Mouse (Mus musculus) limb, embryonic 10.5 days (tissue): Measurements from ENCODE around the gene Wdr48. TPM values are rescaled to one million over a fixed set of nuclear protein-coding genes. Genes with fewer than 3 reads are reported as not detected.

ENCODE experiments used
- DNase-seq: peaks from one replicate; pipeline ENCODE4 v3.0.0-alpha.2; 2017; ENCODE audit warnings: low spot score
- H3K27ac ChIP-seq: fragments of 300-500 bp; sonication (generic); 2 replicates; pipeline ENCODE4 v1.5.1; 2016; ENCODE audit warnings: mild to moderate bottlenecking
- H3K27me3 ChIP-seq: fragments of 300-500 bp; sonication (generic); 2 replicates; pipeline ENCODE4 v1.6.1; 2016; ENCODE audit warnings: low read depth, mild to moderate bottlenecking; ENCODE audit not compliant: poor library complexity, severe bottlenecking
- H3K36me3 ChIP-seq: fragments of 300-500 bp; sonication (generic); 2 replicates; pipeline ENCODE4 v1.6.1; 2016; ENCODE audit warnings: mild to moderate bottlenecking, moderate library complexity
- H3K4me1 ChIP-seq: fragments of 300-500 bp; sonication (generic); 2 replicates; pipeline ENCODE4 v1.6.1; 2016
- H3K4me3 ChIP-seq: fragments of 300-500 bp; sonication (generic); 2 replicates; pipeline ENCODE4 v1.5.1; 2016; ENCODE audit warnings: mild to moderate bottlenecking, moderate library complexity
- H3K9me3 ChIP-seq: fragments of 300-500 bp; sonication (generic); replicated peaks from 2 replicates; pipeline ENCODE4 v1.6.1; 2016; ENCODE audit warnings: mild to moderate bottlenecking
- WGBS: fragments of 180-500 bp; shearing (Covaris S2); methylation state at CpG from one replicate; pipeline ENCODE4 v1.1.7; 2016; 5-methylcytosine and 5-hydroxymethylcytosine counted together
- polyA plus RNA-seq: library from polyadenylated mRNA; unstranded; fragments of >200 nt; fragmentation: Nextera tagmentation; extraction: Ambion mirVana; gene quantifications from 2 replicates; pipeline ENCODE4 v1.2.1, GENCODE M21; 2016

Gene Wdr48
- polyA plus RNA-seq = 66.0 and 71.8 TPM in 2 replicates

DNA sequence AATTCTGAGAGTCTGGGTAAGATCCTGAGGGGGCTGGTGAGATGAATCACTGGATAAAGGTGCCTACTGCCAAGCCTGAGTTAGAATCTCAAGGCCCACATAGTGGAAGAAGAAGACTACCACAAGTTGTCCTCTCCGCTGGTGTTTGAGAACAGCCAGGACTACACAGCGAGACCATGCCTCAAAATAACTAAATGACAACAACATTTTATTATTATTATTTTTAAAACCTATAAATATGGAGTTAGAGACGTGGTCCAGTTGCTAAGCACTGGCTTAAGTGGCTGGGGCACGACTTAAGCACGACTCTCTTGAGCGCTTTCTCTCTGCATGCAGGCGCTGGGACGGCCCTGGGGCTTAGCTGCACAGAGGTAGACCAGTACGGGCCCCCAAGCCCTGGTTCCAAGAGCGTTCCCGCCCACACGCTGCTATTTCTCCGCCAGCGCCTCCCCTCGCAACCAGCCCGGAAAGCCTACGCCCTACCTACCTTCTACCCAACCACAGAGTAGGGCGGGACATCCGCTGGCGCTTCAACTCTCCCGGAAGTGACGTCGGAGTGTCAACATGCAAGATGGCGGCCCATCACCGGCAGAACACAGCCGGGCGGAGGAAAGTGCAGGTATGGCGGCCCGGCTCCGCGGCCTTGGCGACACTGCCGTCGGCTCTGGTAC is at the start of gene Wdr48:
Gene Wdr48, plus strand, starts transcription at position 540 of the 671 bp plus-strand sequence.
- DNase-seq = peak; percentile 98
- no peaks in the 10 kb centered on the region for H3K27me3 ChIP-seq
- H3K27ac ChIP-seq = peak within 1 kb of the TSS; percentile 95
- peaks cover 24% of the 10 kb centered on the region for H3K4me1 ChIP-seq
- WGBS = 4% methylated on average over 34 of the region's 34 CpGs
- peak within 1 kb of the TSS; percentile 99 for H3K4me3 ChIP-seq
- H3K9me3 ChIP-seq = no peaks in the 10 kb centered on the region
- 0 out of 2 replicates have a peak, but pooled peaks cover 2% of the 10 kb centered on the region for H3K36me3 ChIP-seq

DNA sequence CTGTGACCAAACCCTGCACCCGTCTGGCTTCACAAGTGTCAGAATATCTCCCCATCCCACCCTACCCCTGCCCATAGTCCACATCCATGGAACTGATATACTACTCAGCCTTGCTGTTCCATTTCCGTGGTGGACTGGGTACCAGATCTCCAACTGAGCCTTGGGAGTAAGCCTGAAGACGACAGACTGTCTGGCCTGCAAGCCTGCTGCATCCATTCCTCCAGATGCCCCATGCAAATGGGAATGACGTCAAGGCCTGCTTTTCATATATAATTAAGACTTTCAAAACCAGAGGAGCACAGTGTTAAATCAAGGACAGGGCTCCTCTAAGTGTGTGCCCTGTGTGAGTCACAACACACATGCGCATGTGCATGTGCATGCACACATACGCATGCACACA is 47.5 kb upstream of the Wdr48 start:
- Histone ChIP-seq H3K4me3 (no peak overlapping the region), H3K4me1 (peaks cover 65% of the 10 kb centered on the region), H3K27me3 (no peaks in the 10 kb centered on the region), H3K27ac (peak overlapping the region; percentile 81), H3K36me3 (no peaks in the 10 kb centered on the region), H3K9me3 (no peaks in the 10 kb centered on the region)
- WGBS = 80% methylated on average over 6 of the region's 6 CpGs
- no peak for DNase-seq

DNA sequence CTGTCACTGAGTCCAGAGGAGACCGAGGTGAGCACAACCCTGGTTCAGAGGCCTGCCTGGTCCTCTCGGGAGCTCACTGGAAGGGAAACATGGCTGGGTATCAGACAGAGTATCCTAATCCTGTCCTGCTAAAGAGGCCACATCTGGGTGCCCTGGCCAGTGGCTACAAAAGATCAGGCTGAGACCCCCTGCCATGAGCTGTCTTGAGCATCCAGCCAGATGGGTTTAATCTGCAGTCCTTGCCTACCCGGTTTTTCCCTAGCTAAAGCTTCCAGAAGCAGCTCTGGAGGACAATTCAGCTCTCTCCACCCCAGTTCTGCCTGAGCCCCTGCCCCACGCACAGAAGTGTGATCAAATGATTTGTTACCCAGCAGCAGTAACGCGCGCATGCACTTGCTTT is 46.0 kb upstream of the Wdr48 start:
- H3K27me3 ChIP-seq = no peaks in the 10 kb centered on the region
- WGBS = 42% methylated on average over 7 of the region's 7 CpGs
- DNase-seq = no peak
- no peaks in the 10 kb centered on the region for H3K36me3 ChIP-seq
- peaks cover 50% of the 10 kb centered on the region for H3K4me1 ChIP-seq
- no peak overlapping the region for H3K4me3 ChIP-seq
- no peaks in the 10 kb centered on the region for H3K9me3 ChIP-seq
- no peak overlapping the region for H3K27ac ChIP-seq

DNA sequence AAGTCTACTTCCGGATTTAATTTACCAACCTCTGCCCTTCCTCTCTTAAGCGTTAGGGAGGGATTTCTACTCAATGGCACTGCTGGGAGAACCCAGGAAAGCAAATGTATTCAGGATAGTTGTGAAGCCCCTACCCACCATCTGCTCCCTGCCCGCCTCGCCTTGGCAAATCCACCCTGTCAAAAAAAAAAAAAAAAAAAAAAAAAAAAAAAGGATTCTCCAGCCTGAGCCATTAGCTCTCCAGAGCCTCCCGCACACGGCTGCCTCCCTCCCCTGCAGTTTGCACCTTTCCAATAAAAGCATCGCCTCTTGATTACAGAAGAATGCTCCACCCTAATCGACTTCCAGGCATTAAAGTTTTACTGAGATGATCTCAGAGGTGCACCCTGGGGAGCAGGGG is 45.5 kb upstream of the Wdr48 start:
- H3K36me3 ChIP-seq = no peaks in the 10 kb centered on the region
- H3K4me3 ChIP-seq = no peak overlapping the region
- H3K9me3 ChIP-seq = no peaks in the 10 kb centered on the region
- H3K27me3 ChIP-seq = no peaks in the 10 kb centered on the region
- peak overlapping the region; percentile 39; the same call in 1 of the 2 replicates for H3K27ac ChIP-seq
- H3K4me1 ChIP-seq = peaks cover 45% of the 10 kb centered on the region
- no peak for DNase-seq
- WGBS = 17% methylated on average over 8 of the region's 8 CpGs

DNA sequence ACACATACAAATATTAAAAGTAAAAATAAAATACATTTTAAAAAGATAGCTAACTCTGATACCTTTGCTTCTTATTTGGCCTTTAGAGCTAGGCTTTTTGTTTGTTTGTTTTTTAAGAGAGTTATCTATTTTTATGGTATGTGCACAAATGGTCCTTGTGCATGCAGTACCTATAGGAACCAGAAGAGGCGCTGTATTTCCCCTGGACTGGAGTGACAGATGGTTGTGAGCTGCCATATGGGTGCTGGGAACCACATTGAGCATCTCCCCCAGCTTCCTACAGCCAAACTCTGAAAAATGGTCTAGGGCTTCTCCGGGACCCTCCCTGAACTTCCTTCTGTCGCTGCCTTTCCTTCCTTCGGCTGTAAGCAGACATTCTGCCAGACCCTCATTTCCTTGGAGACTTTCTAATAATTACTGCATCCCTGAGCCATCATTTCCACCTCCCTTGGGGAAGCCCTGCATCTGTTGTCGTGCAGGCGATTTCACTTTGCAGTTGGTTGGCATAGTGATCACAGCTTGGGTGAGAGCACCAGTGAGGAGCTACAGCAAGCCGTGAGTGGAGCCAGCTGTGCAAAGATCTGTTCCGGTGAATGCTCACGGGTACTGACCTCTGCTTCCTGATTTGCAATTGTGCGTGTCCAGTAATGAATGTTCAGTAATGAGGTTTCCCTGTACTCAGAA is 42.2 kb upstream of the Wdr48 start:
- DNase-seq = no peak
- Histone ChIP-seq H3K36me3 (no peaks in the 10 kb centered on the region), H3K4me3 (no peak overlapping the region), H3K4me1 (peaks cover 16% of the 10 kb centered on the region), H3K27ac (no peak overlapping the region), H3K27me3 (no peaks in the 10 kb centered on the region), H3K9me3 (no peaks in the 10 kb centered on the region)
- 86% methylated on average over 10 of the region's 10 CpGs for WGBS

DNA sequence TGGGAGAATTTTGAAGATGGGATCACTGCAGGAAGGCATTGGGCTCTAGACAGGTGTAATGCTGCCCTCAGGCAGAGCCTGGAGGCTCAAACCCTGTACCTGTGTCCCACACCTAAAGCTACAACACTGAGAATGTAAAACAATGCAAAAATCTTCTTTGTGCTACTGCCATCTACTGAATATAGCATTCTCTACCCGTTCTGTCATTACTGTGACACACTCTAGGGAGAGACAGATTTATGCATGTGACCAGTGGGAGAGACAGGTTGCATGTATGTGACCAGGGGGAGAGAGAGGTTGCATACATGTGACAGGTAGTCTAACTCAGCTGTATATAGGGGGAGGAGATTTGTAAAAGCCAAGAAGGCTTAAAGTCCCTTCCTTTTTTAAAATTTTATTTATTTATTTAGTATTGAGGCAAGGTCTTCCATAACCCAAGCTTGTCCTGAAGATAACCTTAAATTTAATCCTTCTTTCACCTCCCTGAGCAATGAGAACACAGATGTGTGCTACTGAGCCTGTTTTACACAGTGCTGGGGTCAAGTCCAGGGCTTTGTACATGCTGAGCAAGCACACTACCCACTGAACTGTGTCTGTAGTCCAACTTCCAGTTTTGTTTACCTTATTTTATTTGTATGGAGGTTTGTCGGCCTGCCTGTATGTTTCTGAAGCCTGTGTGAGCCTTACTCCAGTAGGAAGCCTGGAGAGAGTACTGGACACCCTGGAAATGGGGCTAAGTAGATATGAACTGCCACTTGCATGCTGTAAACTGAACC is 41.4 kb upstream of the Wdr48 start:
- Histone ChIP-seq H3K9me3 (no peaks in the 10 kb centered on the region), H3K36me3 (no peaks in the 10 kb centered on the region), H3K27ac (no peak overlapping the region), H3K4me3 (no peak overlapping the region), H3K4me1 (peaks cover 16% of the 10 kb centered on the region), H3K27me3 (no peaks in the 10 kb centered on the region)
- no peak for DNase-seq
- 87% methylated on average over 2 of the region's 2 CpGs for WGBS

DNA sequence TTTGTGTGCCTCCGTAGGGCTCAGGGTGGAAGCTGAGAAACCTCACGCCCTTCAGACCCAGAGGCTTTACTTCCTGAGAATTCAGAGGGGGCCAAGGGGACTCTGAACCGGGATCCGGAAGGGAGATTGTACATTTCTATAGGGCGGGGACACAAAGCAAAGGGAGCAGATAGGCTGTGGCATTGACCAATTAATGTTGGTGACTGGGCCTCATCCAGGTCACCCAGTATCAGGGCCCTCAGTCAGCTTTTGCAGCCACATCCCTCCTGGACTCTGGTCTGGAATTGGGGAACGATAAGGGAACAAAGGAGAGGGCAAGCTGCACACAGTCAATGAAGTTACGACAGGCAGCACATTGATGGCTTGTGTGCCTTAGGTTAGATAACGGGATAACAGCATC is 40.5 kb upstream of the Wdr48 start:
- Histone ChIP-seq H3K27ac (no peak overlapping the region), H3K4me3 (no peak overlapping the region), H3K36me3 (no peaks in the 10 kb centered on the region), H3K27me3 (no peaks in the 10 kb centered on the region), H3K9me3 (no peaks in the 10 kb centered on the region), H3K4me1 (peaks cover 7% of the 10 kb centered on the region; the same call in 1 of the 2 replicates)
- DNase-seq = no peak
- WGBS = 71% methylated on average over 8 of the region's 8 CpGs

DNA sequence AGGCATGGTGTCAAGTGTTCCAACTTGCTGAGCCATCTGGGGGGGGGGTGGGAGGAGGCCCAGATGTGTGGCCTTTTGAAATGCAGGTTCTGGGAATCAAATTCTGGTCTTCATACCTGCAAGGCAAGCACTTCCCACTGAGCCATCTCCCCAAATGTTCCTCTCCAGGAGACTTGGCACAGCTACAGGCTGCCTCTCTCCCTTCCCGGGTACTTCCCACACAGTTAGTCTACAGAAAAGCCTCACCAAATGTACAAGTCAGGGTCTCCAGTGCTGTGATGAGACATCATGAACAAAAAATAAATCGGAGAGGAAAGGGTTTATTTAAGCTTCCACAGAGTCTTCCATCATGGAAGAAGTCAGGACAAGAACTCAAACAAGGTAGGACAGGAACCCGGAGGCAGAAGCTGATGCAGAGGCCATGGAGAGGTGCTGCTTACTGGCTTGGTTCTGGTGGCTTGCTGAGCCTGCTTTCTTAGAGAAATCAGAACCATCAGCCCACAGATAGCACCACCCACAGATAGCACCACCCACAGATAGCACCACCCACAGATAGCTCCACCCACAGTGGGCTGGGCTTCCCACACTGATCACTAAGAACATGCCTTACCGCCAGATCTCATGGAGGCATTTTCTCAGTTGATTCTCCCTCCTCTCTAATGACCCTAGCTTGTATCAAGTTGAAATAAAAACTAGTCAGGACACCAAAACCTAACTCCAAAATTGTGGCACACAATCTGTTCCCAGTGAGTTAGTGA is 7.4 kb upstream of the Wdr48 start:
- H3K27me3 ChIP-seq = no peaks in the 10 kb centered on the region
- no peak overlapping the region for H3K4me3 ChIP-seq
- 69% methylated on average over 4 of the region's 4 CpGs for WGBS
- H3K9me3 ChIP-seq = no peaks in the 10 kb centered on the region
- no peak overlapping the region for H3K27ac ChIP-seq
- no peak for DNase-seq
- H3K36me3 ChIP-seq = no peaks in the 10 kb centered on the region
- peaks cover 14% of the 10 kb centered on the region for H3K4me1 ChIP-seq

DNA sequence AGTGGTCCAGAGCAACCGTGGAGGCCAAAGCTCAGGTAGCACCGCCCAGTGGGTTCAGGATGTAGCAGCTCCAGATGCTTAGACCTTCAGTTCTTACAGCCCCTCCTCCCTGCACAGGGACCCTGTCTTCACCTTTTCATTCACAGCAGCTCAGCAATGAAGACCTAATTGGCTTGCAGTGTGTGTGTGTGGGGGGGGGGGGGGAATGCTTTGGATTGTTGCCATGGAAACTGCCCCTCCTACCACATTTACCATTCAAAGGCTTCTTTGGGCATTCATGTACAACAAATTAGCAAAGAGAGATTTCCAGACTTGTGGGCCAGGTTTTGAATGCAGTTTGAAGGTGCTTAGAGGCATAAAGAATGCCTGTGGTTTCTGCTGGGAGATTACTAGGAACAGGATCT is 5.8 kb upstream of the Wdr48 start:
- H3K36me3 ChIP-seq = no peaks in the 10 kb centered on the region
- 69% methylated on average over 2 of the region's 2 CpGs for WGBS
- H3K9me3 ChIP-seq = no peaks in the 10 kb centered on the region
- no peak overlapping the region for H3K4me3 ChIP-seq
- peak; percentile 39 for DNase-seq
- no peaks in the 10 kb centered on the region for H3K27me3 ChIP-seq
- H3K4me1 ChIP-seq = peaks cover 14% of the 10 kb centered on the region
- H3K27ac ChIP-seq = no peak overlapping the region

DNA sequence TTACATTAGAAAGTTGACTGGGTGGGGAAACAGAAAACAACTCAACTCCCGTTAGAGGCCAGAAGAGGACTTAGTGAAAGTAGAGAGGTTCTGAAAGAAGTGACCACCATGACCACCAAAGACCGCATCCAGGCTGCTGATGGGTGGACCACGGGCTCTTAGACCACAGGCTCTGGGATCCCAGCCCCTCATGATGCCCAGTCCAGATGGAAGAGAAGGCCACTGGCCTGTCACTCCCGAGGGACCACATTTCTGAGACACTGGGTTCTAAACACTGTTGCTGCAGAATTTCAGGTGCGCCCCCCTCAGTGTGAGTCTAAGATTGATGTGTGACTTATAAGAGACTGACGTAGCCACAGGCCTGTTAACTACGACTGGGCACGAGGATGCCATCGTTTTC is 5.2 kb upstream of the Wdr48 start:
- Histone ChIP-seq H3K9me3 (no peaks in the 10 kb centered on the region), H3K27ac (no peak overlapping the region), H3K4me3 (no peak overlapping the region), H3K27me3 (no peaks in the 10 kb centered on the region), H3K4me1 (peaks cover 18% of the 10 kb centered on the region), H3K36me3 (no peaks in the 10 kb centered on the region)
- DNase-seq = no peak
- WGBS = 87% methylated on average over 9 of the region's 9 CpGs

DNA sequence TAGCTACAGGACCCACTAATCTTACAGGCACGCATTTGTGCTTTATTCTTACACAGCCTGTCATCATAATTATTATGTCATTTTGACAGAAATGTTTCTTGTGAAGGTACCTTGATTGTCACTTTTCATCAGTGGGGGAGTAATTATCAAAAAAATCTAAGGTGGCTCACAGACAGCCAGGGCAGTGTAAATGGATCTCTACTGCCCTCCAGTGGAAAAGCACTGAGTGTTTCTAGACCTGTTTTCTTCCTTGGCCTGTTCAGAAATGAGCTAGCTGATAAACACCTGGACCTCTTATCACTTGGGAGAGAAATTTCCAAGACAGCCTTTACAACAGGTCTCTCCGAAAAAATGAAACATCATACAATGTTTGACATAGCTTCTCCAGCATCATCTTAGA is 4.0 kb upstream of the Wdr48 start:
- WGBS = 54% methylated on average over 2 of the region's 2 CpGs
- Histone ChIP-seq H3K36me3 (no peaks in the 10 kb centered on the region), H3K4me3 (no peak overlapping the region), H3K9me3 (no peaks in the 10 kb centered on the region), H3K27ac (no peak overlapping the region), H3K4me1 (peaks cover 26% of the 10 kb centered on the region), H3K27me3 (no peaks in the 10 kb centered on the region)
- DNase-seq = no peak

DNA sequence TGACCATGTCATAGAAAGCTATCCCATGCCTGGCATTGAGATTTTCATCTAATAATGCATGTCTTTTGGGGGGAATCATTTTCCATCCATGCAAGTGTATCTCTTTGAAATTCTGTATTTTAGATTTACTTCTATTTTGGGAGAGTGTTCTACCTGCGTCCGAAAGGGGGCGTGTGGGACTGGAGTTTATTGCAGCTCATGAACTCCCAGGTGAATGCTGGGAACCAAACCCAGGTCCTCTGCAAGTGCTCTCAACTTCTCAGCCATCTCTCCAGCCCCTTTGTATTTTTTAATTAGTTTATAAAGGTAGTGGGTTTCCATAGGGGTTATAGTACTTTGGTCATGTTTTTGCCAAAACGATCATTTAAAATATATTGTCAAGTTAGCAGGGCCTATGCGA is 797 bp upstream of the Wdr48 start:
- no peak for DNase-seq
- Histone ChIP-seq H3K9me3 (no peaks in the 10 kb centered on the region), H3K4me1 (peaks cover 30% of the 10 kb centered on the region), H3K36me3 (0 out of 2 replicates have a peak, but pooled peaks cover 2% of the 10 kb centered on the region), H3K4me3 (no peak overlapping the region), H3K27me3 (no peaks in the 10 kb centered on the region), H3K27ac (peak overlapping the region; percentile 95)
- WGBS = 78% methylated on average over 5 of the region's 5 CpGs
